Comparison of ENCODE assay signal across 12 mouse cellular contexts in genomic region chr7:121936861-121937630, GRCm38 (mm10). TPM values are rescaled to one million over a fixed set of nuclear protein-coding genes. Genes with fewer than 3 reads are reported as not detected.
A peak's percentile ranks its signal among the peaks of the same experiment; 100 is the strongest.
DNase-seq lines count a peak whose midpoint lies in the region; ATAC-seq lines count a peak whose summit lies in the region.
"Had no signal": no experiment of that assay in that cellular context is flagged by ENCODE, and none has a peak within 500 bp of the region (broad histone marks: within the 10 kb centered on the region; RNA-seq: fewer than 3 reads in every experiment).

No protein-coding gene starts in this region.

- H3K4me1 ChIP-seq in heart, embryonic 16.5 days (ENCODE audit: control insufficient read depth, insufficient read depth, low read length) = peaks cover 19% of the 10 kb centered on the region
- no peaks in the 10 kb centered on the region for H3K4me1 ChIP-seq in midbrain, embryonic 10.5 days
- H3K4me1 ChIP-seq in midbrain, embryonic 16.5 days (ENCODE audit: control insufficient read depth, insufficient read depth, low read length) = no peaks in the 10 kb centered on the region
- H3K4me1 ChIP-seq in forebrain, embryonic 16.5 days (replicated peaks; ENCODE audit: control insufficient read depth, insufficient read depth, low read length) = peaks cover 36% of the 10 kb centered on the region
- H3K4me1 ChIP-seq: limb, embryonic 10.5 days had no signal

- 0 out of 2 replicates have a peak overlapping the region, but pooled peaks have one; percentile 1 for H3K4me2 ChIP-seq in heart, embryonic 16.5 days (ENCODE audit: low read depth, low read length)
- H3K4me2 ChIP-seq in midbrain, embryonic 16.5 days (ENCODE audit: low read length) = no peak overlapping the region
- H3K4me2 ChIP-seq in forebrain, embryonic 16.5 days (ENCODE audit: low read length) = no peak overlapping the region

- H3K9me3 ChIP-seq in heart, embryonic 16.5 days (replicated peaks; ENCODE audit: control insufficient read depth, low read length) = no peaks in the 10 kb centered on the region
- H3K9me3 ChIP-seq in midbrain, embryonic 10.5 days (replicated peaks) = no peaks in the 10 kb centered on the region
- no peaks in the 10 kb centered on the region for H3K9me3 ChIP-seq in midbrain, embryonic 16.5 days (replicated peaks; ENCODE audit: control insufficient read depth, low read length, poor library complexity, severe bottlenecking)
- no peaks in the 10 kb centered on the region for H3K9me3 ChIP-seq in forebrain, embryonic 16.5 days (ENCODE audit: control insufficient read depth, low read length)
- H3K9me3 ChIP-seq: limb, embryonic 10.5 days had no signal

- no peak for DNase-seq in heart, postnatal 14 days
- DNase-seq in midbrain, embryonic 10.5 days (ENCODE audit: low spot score) = no peak
- peak; percentile 87 to 91 for DNase-seq in cerebellum, adult 18-20 months
- DNase-seq in spleen, postnatal 36 days (ENCODE audit: low spot score in 2 of 2) = no peak
- DNase-seq in testis, postnatal 14 days (ENCODE audit: low spot score) = no peak
- DNase-seq: lung, postnatal 10 days; thymus, postnatal 36 days had no signal

- H3K27me3 ChIP-seq in heart, embryonic 16.5 days (ENCODE audit: control insufficient read depth, insufficient read depth, low read length) = no peaks in the 10 kb centered on the region
- no peaks in the 10 kb centered on the region for H3K27me3 ChIP-seq in midbrain, embryonic 10.5 days (ENCODE audit: low read depth, poor library complexity, severe bottlenecking)
- no peaks in the 10 kb centered on the region for H3K27me3 ChIP-seq in midbrain, embryonic 16.5 days (ENCODE audit: control insufficient read depth, insufficient read depth, low read depth, low read length)
- H3K27me3 ChIP-seq in forebrain, embryonic 16.5 days (replicated peaks; ENCODE audit: control insufficient read depth, insufficient read depth, low read length) = no peaks in the 10 kb centered on the region
- H3K27me3 ChIP-seq: CH12.LX had no signal

- no peak overlapping the region for H3K9ac ChIP-seq in heart, embryonic 16.5 days (ENCODE audit: low read length)
- H3K9ac ChIP-seq in midbrain, embryonic 16.5 days (ENCODE audit: low read depth, low read length) = no peak overlapping the region
- no peak overlapping the region for H3K9ac ChIP-seq in forebrain, embryonic 16.5 days (replicated peaks; ENCODE audit: low read depth, low read length)

- no peak overlapping the region for H3K4me3 ChIP-seq in heart, embryonic 16.5 days (ENCODE audit: low read length)
- no peak overlapping the region for H3K4me3 ChIP-seq in midbrain, embryonic 10.5 days
- no peak overlapping the region for H3K4me3 ChIP-seq in midbrain, embryonic 16.5 days (ENCODE audit: low read depth, low read length)
- H3K4me3 ChIP-seq in forebrain, embryonic 16.5 days (replicated peaks; ENCODE audit: low read length) = no peak overlapping the region
- H3K4me3 ChIP-seq: limb, embryonic 10.5 days had no signal

- no peaks in the 10 kb centered on the region for H3K36me3 ChIP-seq in heart, embryonic 16.5 days (ENCODE audit: control insufficient read depth, insufficient read depth)
- H3K36me3 ChIP-seq in midbrain, embryonic 10.5 days = peaks cover 22% of the 10 kb centered on the region
- H3K36me3 ChIP-seq in midbrain, embryonic 16.5 days (ENCODE audit: control insufficient read depth, insufficient read depth, low read length) = peaks cover 4% of the 10 kb centered on the region; the same call in 1 of the 2 replicates
- H3K36me3 ChIP-seq in forebrain, embryonic 16.5 days (ENCODE audit: control insufficient read depth, insufficient read depth) = no peaks in the 10 kb centered on the region

- H3K27ac ChIP-seq in heart, embryonic 16.5 days (ENCODE audit: low read length) = no peak overlapping the region
- H3K27ac ChIP-seq in midbrain, embryonic 10.5 days (replicated peaks) = peak overlapping the region; percentile 9
- no peak overlapping the region for H3K27ac ChIP-seq in midbrain, embryonic 16.5 days (ENCODE audit: low read length)
- H3K27ac ChIP-seq in forebrain, embryonic 16.5 days (ENCODE audit: low read length) = peak overlapping the region; percentile 58; the same call in 1 of the 2 replicates
- H3K27ac ChIP-seq: limb, embryonic 10.5 days had no signal

- 39% methylated on average over 14 of the region's 14 CpGs for WGBS in heart, embryonic 16.5 days
- WGBS in midbrain, embryonic 10.5 days = 83% methylated on average over 14 of the region's 14 CpGs
- 67% methylated on average over 14 of the region's 14 CpGs for WGBS in midbrain, embryonic 16.5 days
- WGBS in forebrain, embryonic 16.5 days = 45% methylated on average over 14 of the region's 14 CpGs

- ATAC-seq in heart, embryonic 16.5 days (replicated peaks; ENCODE audit: extremely low read depth, insufficient read depth, low FRiP score) = peak; percentile 50; the same call in 1 of the 2 replicates
- ATAC-seq in midbrain, embryonic 16.5 days = no peak
- peak; percentile 42 for ATAC-seq in forebrain, embryonic 16.5 days

- intact Hi-C loops in heart, postnatal 14 days (cut with DNase I) = no loop called here

RNA-seq across cellular contexts. Expression of gene Cog7, which starts 44.5 kb away (rescaled TPM):
- 17.9 and 19.9 TPM in 2 replicates for polyA plus RNA-seq in heart, embryonic 16.5 days (2015; fragmentation: Nextera tagmentation; extraction: Ambion mirVana)
- 10 to 100 TPM; 15.3 to 16.0 TPM for total RNA-seq in heart, postnatal 14 days (2021)
- 22.1 and 25.4 TPM in 2 replicates for polyA plus RNA-seq in midbrain, embryonic 10.5 days (2016; fragmentation: Nextera tagmentation; extraction: Ambion mirVana)
- 26.0 and 29.1 TPM in 2 replicates for polyA plus RNA-seq in midbrain, embryonic 16.5 days (2015; fragmentation: Nextera tagmentation; extraction: Ambion mirVana)
- 19.8 and 25.9 TPM in 2 replicates for polyA plus RNA-seq in forebrain, embryonic 16.5 days (2015; fragmentation: Nextera tagmentation; extraction: Ambion mirVana)

Comparison
In these comparisons a context has a peak if more than half of its experiments do, and no peak if none do; other contexts are left out.
1. H3K27ac ChIP-seq: peak in midbrain, embryonic 10.5 days (single experiment) and forebrain, embryonic 16.5 days (single experiment); none in heart, embryonic 16.5 days (single experiment) and midbrain, embryonic 16.5 days (single experiment).
2. DNase-seq: peak in cerebellum, adult 18-20 months (2 of 2); none in heart, postnatal 14 days (0 of 2), midbrain, embryonic 10.5 days (single experiment), spleen, postnatal 36 days (0 of 2) and testis, postnatal 14 days (single experiment).